Mouse (Mus musculus): ENCODE results near the gene Platr17. TPM values are rescaled to one million over a fixed set of nuclear protein-coding genes. Genes with fewer than 3 reads are reported as not detected.

Platr17 gene
- polyA plus RNA-seq, 1 experiment from 2014 or later = 0.18 TPM

GRCm38 (mm10) chr17:33916847-33917655 lies 12.1 kb downstream of the Platr17 start:
- Histone ChIP-seq H3K4me3 (replicated peaks) (peak overlapping the region; percentile 57), H3K4me1 (replicated peaks) (peaks cover 33% of the 10 kb centered on the region), H3K4me2 (replicated peaks) (peak overlapping the region; percentile 77), H3K9ac (peak overlapping the region; percentile 53), H3K9me3 (no peaks in the 10 kb centered on the region), H3K27ac (no peak overlapping the region), H3K27me3 (replicated peaks) (no peaks in the 10 kb centered on the region), H3K36me3 (peaks cover 35% of the 10 kb centered on the region)
- 74% methylated on average over 31 of the region's 31 CpGs for WGBS
- no peak for ATAC-seq

- H3K4me2 ChIP-seq (replicated peaks) = 0 out of 2 replicates have a peak overlapping the region, but pooled peaks have one; percentile 77
- H3K36me3 ChIP-seq = peaks cover 29% of the 10 kb centered on the region
- H3K4me1 ChIP-seq (replicated peaks) = peaks cover 33% of the 10 kb centered on the region
- no peak for ATAC-seq
- H3K27me3 ChIP-seq (replicated peaks) = no peaks in the 10 kb centered on the region
- H3K9me3 ChIP-seq = no peaks in the 10 kb centered on the region
- no peak overlapping the region for H3K9ac ChIP-seq
- no peak overlapping the region for H3K4me3 ChIP-seq (replicated peaks)
- 81% methylated on average over 18 of the region's 18 CpGs for WGBS
- H3K27ac ChIP-seq = no peak overlapping the region
Measured at GRCm38 (mm10) chr17:33917656-33918292, 12.8 kb downstream of the Platr17 start.

DNA sequence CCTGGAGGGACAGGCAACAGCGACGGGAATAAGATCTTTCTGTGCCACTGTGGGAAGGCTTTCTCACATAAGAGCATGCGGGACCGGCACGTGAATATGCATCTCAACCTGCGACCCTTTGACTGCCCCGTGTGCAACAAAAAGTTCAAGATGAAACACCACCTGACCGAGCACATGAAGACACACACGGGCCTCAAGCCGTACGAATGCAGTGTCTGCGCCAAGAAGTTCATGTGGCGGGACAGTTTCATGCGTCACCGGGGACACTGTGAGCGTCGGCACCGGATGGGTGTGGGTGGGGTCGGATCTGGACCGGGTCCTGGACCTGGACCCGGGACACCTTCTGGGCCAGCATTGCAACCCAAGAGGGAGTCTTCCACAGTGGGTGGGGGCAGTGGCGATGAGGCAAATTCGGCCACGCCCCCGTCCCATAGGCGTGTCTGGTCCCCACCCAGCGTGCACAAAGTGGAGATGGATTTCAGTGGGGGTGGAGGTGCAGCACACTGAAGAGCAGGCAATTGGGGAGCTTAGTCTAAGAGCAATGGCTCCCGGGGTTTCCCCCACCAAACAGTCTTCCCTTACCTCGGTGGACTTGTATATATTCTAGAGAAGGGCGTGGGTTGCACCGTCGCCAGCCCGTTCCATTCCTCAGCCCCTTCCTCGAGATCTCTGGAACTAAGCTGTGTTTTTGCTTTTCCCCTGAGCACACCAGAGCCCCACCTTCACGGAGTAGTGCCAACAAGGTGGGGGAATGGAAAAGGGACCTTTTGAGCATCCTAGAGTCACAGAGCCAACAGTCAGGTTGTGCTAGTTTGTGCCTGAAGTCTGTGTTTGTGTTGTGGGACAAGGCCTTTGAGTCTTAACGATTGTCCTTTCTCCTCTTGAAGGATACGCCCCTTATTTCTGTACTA lies 13.6 kb downstream of the Platr17 start:
- Histone ChIP-seq H3K4me3 (replicated peaks) (peak overlapping the region; percentile 65; the same call in 1 of the 2 replicates), H3K4me1 (replicated peaks) (peaks cover 33% of the 10 kb centered on the region), H3K27ac (peak overlapping the region; percentile 77), H3K9me3 (no peaks in the 10 kb centered on the region), H3K4me2 (replicated peaks) (peak overlapping the region; percentile 98), H3K9ac (peak overlapping the region; percentile 61; the same call in 1 of the 2 replicates), H3K36me3 (peaks cover 23% of the 10 kb centered on the region), H3K27me3 (replicated peaks) (no peaks in the 10 kb centered on the region)
- 60% methylated on average over 37 of the region's 37 CpGs for WGBS
- no peak for ATAC-seq

DNA sequence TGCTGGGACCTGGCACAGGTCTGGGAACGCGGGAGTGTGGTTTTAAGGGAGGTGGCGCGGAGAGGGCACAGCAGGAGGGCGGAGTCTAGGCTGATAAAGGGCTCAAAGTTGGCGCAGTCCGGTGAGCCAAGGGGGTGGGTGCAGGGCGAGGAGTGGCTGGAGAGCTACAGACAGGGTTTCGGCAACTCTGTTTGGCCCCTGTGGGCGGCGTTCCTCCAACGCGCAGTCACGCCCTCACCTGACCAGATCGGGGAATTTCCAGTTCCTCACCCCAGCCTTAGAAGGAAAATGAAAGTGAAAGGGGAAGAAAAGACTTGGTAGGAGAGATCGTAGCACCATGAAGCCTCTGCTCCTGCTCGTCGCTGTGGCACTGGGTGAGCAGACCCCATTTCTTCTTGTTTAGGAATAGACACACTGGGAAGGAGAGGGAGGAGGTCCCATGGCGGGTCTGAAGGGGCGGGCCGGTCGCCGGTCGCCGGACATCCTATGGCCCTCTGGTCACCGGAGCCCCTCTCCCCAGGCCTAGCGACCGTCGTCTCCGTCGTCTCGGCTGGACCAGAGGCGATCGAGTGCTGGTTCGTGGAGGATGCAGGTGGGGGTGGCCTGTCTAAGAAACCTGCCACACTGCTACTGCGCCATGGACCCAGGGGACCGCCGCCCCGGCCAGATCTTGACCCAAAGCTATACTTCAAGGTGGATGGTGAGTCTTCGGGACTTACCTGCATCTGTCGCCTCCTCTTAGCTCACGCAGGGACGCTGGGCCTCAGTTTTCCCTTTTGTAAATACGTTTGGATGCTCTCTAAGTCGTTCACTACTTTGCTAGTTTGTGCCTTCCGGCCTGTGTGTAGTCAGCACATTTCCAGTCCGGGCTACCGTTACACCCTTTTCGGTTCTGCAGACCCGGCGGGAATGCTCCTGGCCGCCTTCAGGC lies 14.7 kb downstream of the Platr17 start:
- peak; percentile 55 for ATAC-seq
- WGBS = under 1% methylated on average over 52 of the region's 52 CpGs
- peak overlapping the region; percentile 98 for H3K4me2 ChIP-seq (replicated peaks)

DNA sequence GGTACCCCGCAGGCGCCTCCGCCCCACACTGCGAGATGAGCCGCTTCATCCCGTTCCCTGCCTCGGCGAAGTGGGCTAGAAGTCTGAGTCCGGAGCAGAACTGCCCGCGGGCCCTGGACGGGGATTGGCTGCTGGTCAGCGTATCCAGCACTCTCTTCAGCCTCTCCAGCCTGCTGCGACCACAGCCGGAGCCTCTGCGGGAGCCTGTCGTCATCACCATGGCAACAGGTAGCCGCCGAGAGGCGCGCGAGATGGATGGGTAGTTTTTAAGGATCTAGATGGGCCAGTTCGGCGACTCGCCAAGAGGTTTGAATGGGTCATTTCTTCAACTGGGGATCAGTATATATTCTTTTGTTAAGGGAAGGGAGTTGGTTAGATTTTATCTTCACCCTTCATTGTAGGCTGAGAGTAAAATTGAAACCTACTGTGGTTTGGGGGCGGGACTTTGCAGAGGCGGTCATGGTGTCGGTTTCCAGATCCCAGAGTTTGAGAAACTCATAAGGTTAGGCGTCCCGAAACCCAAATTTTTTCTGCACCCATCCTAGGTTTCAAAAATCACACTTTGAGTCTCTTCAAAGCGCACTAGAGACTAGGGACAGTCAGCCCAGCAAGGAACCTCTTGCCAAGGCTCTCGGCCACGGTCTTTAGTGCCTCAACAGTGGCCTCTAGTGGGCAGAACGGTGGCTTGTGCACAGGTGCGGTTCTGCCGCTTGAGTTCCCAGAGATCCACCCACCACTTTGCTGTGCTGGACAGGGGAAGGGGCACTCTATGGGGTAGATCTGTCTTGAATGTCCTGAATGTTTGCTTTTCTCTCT lies 15.6 kb downstream of the Platr17 start:
- H3K27ac ChIP-seq = peak overlapping the region; percentile 77
- peak; percentile 20; the same call in 1 of the 2 replicates for ATAC-seq
- H3K4me1 ChIP-seq (replicated peaks) = peaks cover 26% of the 10 kb centered on the region
- peak overlapping the region; percentile 61 for H3K9ac ChIP-seq
- peaks cover 13% of the 10 kb centered on the region for H3K36me3 ChIP-seq
- H3K27me3 ChIP-seq (replicated peaks) = no peaks in the 10 kb centered on the region
- under 1% methylated on average over 36 of the region's 36 CpGs for WGBS
- H3K9me3 ChIP-seq = no peaks in the 10 kb centered on the region
- H3K4me2 ChIP-seq (replicated peaks) = peak overlapping the region; percentile 98
- H3K4me3 ChIP-seq (replicated peaks) = peak overlapping the region; percentile 65

More for the DNA sequence above, 14.7 kb downstream of the Platr17 start:
- Histone ChIP-seq H3K9ac (peak overlapping the region; percentile 61), H3K27ac (peak overlapping the region; percentile 77), H3K4me1 (replicated peaks) (peaks cover 32% of the 10 kb centered on the region), H3K36me3 (peaks cover 14% of the 10 kb centered on the region; the same call in 1 of the 2 replicates), H3K4me3 (replicated peaks) (peak overlapping the region; percentile 65), H3K9me3 (no peaks in the 10 kb centered on the region), H3K27me3 (replicated peaks) (no peaks in the 10 kb centered on the region)

GRCm38 (mm10) chr17:33921361-33921760 lies 16.4 kb downstream of the Platr17 start:
- no peak for ATAC-seq
- H3K9ac ChIP-seq = no peak overlapping the region
- no peaks in the 10 kb centered on the region for H3K27me3 ChIP-seq (replicated peaks)
- H3K36me3 ChIP-seq = peaks cover 14% of the 10 kb centered on the region
- no peaks in the 10 kb centered on the region for H3K9me3 ChIP-seq
- H3K27ac ChIP-seq = no peak overlapping the region
- no peak overlapping the region for H3K4me3 ChIP-seq (replicated peaks)
- no peak overlapping the region for H3K4me2 ChIP-seq (replicated peaks)
- H3K4me1 ChIP-seq (replicated peaks) = peaks cover 26% of the 10 kb centered on the region
- WGBS = 88% methylated on average over 7 of the region's 7 CpGs

- H3K4me1 ChIP-seq (replicated peaks) = peaks cover 15% of the 10 kb centered on the region; the same call in 1 of the 2 replicates
- H3K4me2 ChIP-seq (replicated peaks) = no peak overlapping the region
- H3K27ac ChIP-seq = no peak overlapping the region
- WGBS = 82% methylated on average over 10 of the region's 10 CpGs
- H3K9ac ChIP-seq = no peak overlapping the region
- no peak overlapping the region for H3K4me3 ChIP-seq (replicated peaks)
- no peak for ATAC-seq
- H3K9me3 ChIP-seq = no peaks in the 10 kb centered on the region
- H3K36me3 ChIP-seq = peaks cover 6% of the 10 kb centered on the region; the same call in 1 of the 2 replicates
- H3K27me3 ChIP-seq (replicated peaks) = no peaks in the 10 kb centered on the region
Measured at GRCm38 (mm10) chr17:33924577-33925283, 19.8 kb downstream of the Platr17 start.

DNA sequence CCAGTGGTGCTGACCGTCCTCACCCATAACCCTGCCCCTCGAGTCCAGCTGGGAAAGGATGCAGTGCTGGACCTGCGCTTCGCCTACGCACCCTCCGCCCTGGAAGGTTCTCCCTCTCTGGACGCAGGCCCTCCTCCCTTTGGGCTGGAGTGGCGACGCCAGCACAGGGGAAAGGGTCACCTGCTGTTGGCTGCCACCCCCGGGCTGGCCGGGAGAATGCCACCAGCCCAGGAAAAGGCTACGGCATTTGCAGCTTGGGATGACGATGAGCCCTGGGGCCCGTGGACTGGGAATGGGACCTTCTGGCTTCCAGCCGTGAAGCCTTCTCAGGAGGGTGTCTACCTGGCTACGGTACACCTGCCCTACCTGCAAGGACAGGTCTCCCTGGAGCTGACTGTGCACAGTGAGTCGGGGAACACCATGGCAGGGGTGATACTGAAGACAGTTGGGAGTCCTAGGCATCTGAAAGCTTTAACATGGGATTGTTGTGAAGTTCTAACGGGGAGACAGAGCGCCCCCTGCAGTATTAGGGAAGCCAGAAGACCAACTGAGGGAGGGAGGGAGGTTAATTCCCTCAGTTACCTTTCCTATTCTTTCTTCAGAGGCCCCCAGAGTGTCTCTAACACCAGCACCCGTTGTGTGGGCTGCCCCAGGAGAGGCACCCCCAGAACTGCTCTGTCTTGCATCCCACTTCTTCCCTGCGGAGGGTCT lies 20.6 kb downstream of the Platr17 start:
- Histone ChIP-seq H3K9ac (no peak overlapping the region), H3K36me3 (peaks cover 6% of the 10 kb centered on the region; the same call in 1 of the 2 replicates), H3K4me3 (replicated peaks) (no peak overlapping the region), H3K9me3 (no peaks in the 10 kb centered on the region), H3K27me3 (replicated peaks) (no peaks in the 10 kb centered on the region), H3K4me1 (replicated peaks) (peaks cover 14% of the 10 kb centered on the region; the same call in 1 of the 2 replicates), H3K4me2 (replicated peaks) (no peak overlapping the region), H3K27ac (no peak overlapping the region)
- ATAC-seq = no peak
- 83% methylated on average over 21 of the region's 21 CpGs for WGBS

GRCm38 (mm10) chr17:33926207-33926932 lies 21.4 kb downstream of the Platr17 start:
- Histone ChIP-seq H3K9me3 (no peaks in the 10 kb centered on the region), H3K4me3 (replicated peaks) (no peak overlapping the region), H3K4me1 (replicated peaks) (peaks cover 16% of the 10 kb centered on the region), H3K4me2 (replicated peaks) (no peak overlapping the region), H3K9ac (no peak overlapping the region), H3K36me3 (peaks cover 6% of the 10 kb centered on the region; the same call in 1 of the 2 replicates), H3K27ac (no peak overlapping the region), H3K27me3 (replicated peaks) (no peaks in the 10 kb centered on the region)
- 75% methylated on average over 17 of the region's 17 CpGs for WGBS
- no peak for ATAC-seq

Data from intestine, embryonic 15.5 days (tissue).